In genomic region chr17:87057486-87058266, GRCm38 (mm10) we compare ENCODE assay signal across 10 mouse cellular contexts. TPM values are rescaled to one million over a fixed set of nuclear protein-coding genes. Genes with fewer than 3 reads are reported as not detected.
DNase-seq lines count a peak whose midpoint lies in the region; ATAC-seq lines count a peak whose summit lies in the region.
"Had no signal": no experiment of that assay in that cellular context is flagged by ENCODE, and none has a peak within 500 bp of the region (broad histone marks: within the 10 kb centered on the region; RNA-seq: fewer than 3 reads in every experiment).

No protein-coding gene starts in this region.

- ATAC-seq in heart, embryonic 11.5 days (replicated peaks; ENCODE audit: insufficient number of reproducible peaks, low FRiP score, low TSS enrichment) = no peak
- ATAC-seq in frontal cortex, adult (ENCODE audit: low TSS enrichment) = no peak

- H3K27ac ChIP-seq in heart, embryonic 11.5 days (ENCODE audit: low read depth, low read length) = no peak overlapping the region
- peak overlapping the region; percentile 8; the same call in 1 of the 2 replicates for H3K27ac ChIP-seq in limb, embryonic 10.5 days
- H3K27ac ChIP-seq: forebrain, embryonic 10.5 days; neural tube, embryonic 12.5 days had no signal

- no peaks in the 10 kb centered on the region for H3K27me3 ChIP-seq in heart, embryonic 11.5 days (ENCODE audit: control insufficient read depth, insufficient read depth, low read length)
- H3K27me3 ChIP-seq in limb, embryonic 10.5 days (ENCODE audit: low read depth, poor library complexity, severe bottlenecking) = no peaks in the 10 kb centered on the region
- H3K27me3 ChIP-seq: neural tube, embryonic 12.5 days had no signal

- peak; percentile 97 for DNase-seq in heart, adult 11 months
- DNase-seq in adipocyte (ENCODE audit: low spot score) = peak; percentile 36
- DNase-seq in gastrocnemius, postnatal 14 days = peak; percentile 86
- DNase-seq in limb, embryonic 10.5 days (ENCODE audit: low spot score) = peak; percentile 41
- no peak for DNase-seq in spleen, postnatal 4 days (ENCODE audit: low spot score in 2 of 2)
- no peak for DNase-seq in right cerebral cortex, adult 18-20 months

- intact Hi-C loops in gastrocnemius, postnatal 14 days (cut with DNase I; ENCODE audit: low total_unique reads) = no loop called here

- no peak overlapping the region for H3K9ac ChIP-seq in heart, embryonic 11.5 days (ENCODE audit: low read depth, low read length)
- H3K9ac ChIP-seq: neural tube, embryonic 12.5 days had no signal

- H3K4me2 ChIP-seq in heart, embryonic 11.5 days = no peak overlapping the region
- H3K4me2 ChIP-seq: neural tube, embryonic 12.5 days had no signal

- no peaks in the 10 kb centered on the region for H3K9me3 ChIP-seq in heart, embryonic 11.5 days (replicated peaks; ENCODE audit: control insufficient read depth, low read length)
- no peaks in the 10 kb centered on the region for H3K9me3 ChIP-seq in limb, embryonic 10.5 days (replicated peaks)
- H3K9me3 ChIP-seq: forebrain, embryonic 10.5 days; neural tube, embryonic 12.5 days had no signal

- WGBS in heart, embryonic 11.5 days (ENCODE audit: insufficient replicate concordance) = 53% methylated on average over 8 of the region's 8 CpGs
- 39% methylated on average over 8 of the region's 8 CpGs for WGBS in limb, embryonic 10.5 days

- peaks cover 7% of the 10 kb centered on the region; the same call in 1 of the 2 replicates for H3K4me1 ChIP-seq in heart, embryonic 11.5 days (ENCODE audit: control insufficient read depth, insufficient read depth, low read length)
- H3K4me1 ChIP-seq in limb, embryonic 10.5 days = peaks cover 20% of the 10 kb centered on the region

- H3K36me3 ChIP-seq in heart, embryonic 11.5 days (ENCODE audit: control insufficient read depth, insufficient read depth, low read length) = no peaks in the 10 kb centered on the region
- H3K36me3 ChIP-seq in limb, embryonic 10.5 days = no peaks in the 10 kb centered on the region
- H3K36me3 ChIP-seq: forebrain, embryonic 10.5 days; neural tube, embryonic 12.5 days had no signal

- H3K4me3 ChIP-seq in heart, embryonic 11.5 days (ENCODE audit: low read depth, low read length) = no peak overlapping the region
- no peak overlapping the region for H3K4me3 ChIP-seq in limb, embryonic 10.5 days
- H3K4me3 ChIP-seq: forebrain, embryonic 10.5 days; neural tube, embryonic 12.5 days had no signal

RNA-seq across cellular contexts. Expression of gene Cript, which starts 32.3 kb away (rescaled TPM):
- 118 and 125 TPM in 2 replicates for polyA plus RNA-seq in heart, embryonic 11.5 days (2014; fragmentation: Nextera tagmentation; extraction: Ambion mirVana)
- 10 to 100 TPM; 27.1 to 31.1 TPM for total RNA-seq in gastrocnemius, postnatal 14 days (2021)
- 135 and 136 TPM in 2 replicates for polyA plus RNA-seq in limb, embryonic 10.5 days (2016; fragmentation: Nextera tagmentation; extraction: Ambion mirVana)

RNA-seq across cellular contexts. Expression of gene Pigf, which starts 32.5 kb away (rescaled TPM):
- polyA plus RNA-seq in heart, embryonic 11.5 days (2014; fragmentation: Nextera tagmentation; extraction: Ambion mirVana) = 17.9 and 20.0 TPM in 2 replicates
- total RNA-seq in gastrocnemius, postnatal 14 days (2021) = 1 to 10 TPM; 2.1 to 2.9 TPM
- polyA plus RNA-seq in limb, embryonic 10.5 days (2016; fragmentation: Nextera tagmentation; extraction: Ambion mirVana) = 32.7 and 44.3 TPM in 2 replicates

RNA-seq across cellular contexts. Expression of gene Socs5, which starts 49.8 kb away (rescaled TPM):
- 11.2 and 11.9 TPM in 2 replicates for polyA plus RNA-seq in heart, embryonic 11.5 days (2014; fragmentation: Nextera tagmentation; extraction: Ambion mirVana)
- 10 to 100 TPM; 11.3 to 14.0 TPM for total RNA-seq in gastrocnemius, postnatal 14 days (2021)
- polyA plus RNA-seq in limb, embryonic 10.5 days (2016; fragmentation: Nextera tagmentation; extraction: Ambion mirVana) = 9.3 and 9.5 TPM in 2 replicates

Comparison
In these comparisons a context has a peak if more than half of its experiments do, and no peak if none do; other contexts are left out.
1. DNase-seq: peak in heart, adult 11 months (single experiment), adipocyte (single experiment), gastrocnemius, postnatal 14 days (single experiment) and limb, embryonic 10.5 days (single experiment); none in spleen, postnatal 4 days (0 of 2) and right cerebral cortex, adult 18-20 months (single experiment).